9 mouse cellular contexts compared by ENCODE assay signal in genomic region chr2:32191872-32192507, GRCm38 (mm10). TPM values are rescaled to one million over a fixed set of nuclear protein-coding genes. Genes with fewer than 3 reads are reported as not detected.
DNase-seq lines count a peak whose midpoint lies in the region; TF ChIP-seq lines count a peak whose summit lies in the region.
"Had no signal": no experiment of that assay in that cellular context is flagged by ENCODE, and none has a peak within 500 bp of the region (broad histone marks: within the 10 kb centered on the region; RNA-seq: fewer than 3 reads in every experiment).

No protein-coding gene starts in this region.

- in situ Hi-C loops in ES-E14 (cut with MboI; ENCODE audit: low sequenced_read_pairs in 2 of 2, unreplicated experiment in 2 of 2), result no loop called here

- no peak overlapping the region for H3K4me3 ChIP-seq in layer of hippocampus, adult 2 months
- no peak overlapping the region for H3K4me3 ChIP-seq in ES-E14 (ENCODE audit: insufficient read depth in 1 of 2, low read depth in 1 of 2, low read length in 2 of 2, poor library complexity in 1 of 2, severe bottlenecking in 1 of 2)
- H3K4me3 ChIP-seq: embryonic facial prominence, embryonic 13.5 days had no signal

- TF ChIP-seq CTCF in layer of hippocampus, adult 2 months (conservative IDR thresholded peaks at IDR 0.05), result peak; percentile 73

- no peak overlapping the region for H3K27ac ChIP-seq in layer of hippocampus, adult 2 months
- H3K27ac ChIP-seq in ES-E14 (ENCODE audit: insufficient read depth, low read depth, low read length, poor library complexity, severe bottlenecking), result 0 out of 2 replicates have a peak overlapping the region, but pooled peaks have one; percentile 42
- H3K27ac ChIP-seq: embryonic facial prominence, embryonic 13.5 days had no signal

- H3K9me3 ChIP-seq in ES-E14 (ENCODE audit: control insufficient read depth, insufficient read depth, low read depth, low read length), result no peaks in the 10 kb centered on the region
- H3K9me3 ChIP-seq: embryonic facial prominence, embryonic 13.5 days had no signal

- peak in 1 of 2 experiments; percentile 58 for DNase-seq in layer of hippocampus, adult 2 months (ENCODE audit: low spot score in 2 of 2)
- DNase-seq in layer of hippocampus, postnatal 36 days, result no peak
- no peak for DNase-seq in ES-E14 (ENCODE audit: low read depth, low spot score)
- DNase-seq in cerebellum, adult 8-10 months, result peak; percentile 73
- peak; percentile 57 to 69 for DNase-seq in heart, postnatal 36 days
- DNase-seq in lung, adult 18-20 months, result peak; percentile 59 to 67
- DNase-seq in spleen, postnatal 4 days (ENCODE audit: low spot score in 2 of 2), result peak; percentile 67 to 82
- DNase-seq in right cerebral cortex, postnatal 25 days, result no peak

- no peak overlapping the region for H3K9ac ChIP-seq in ES-E14 (ENCODE audit: insufficient read depth, low read depth, low read length, poor library complexity, severe bottlenecking)
- H3K9ac ChIP-seq: embryonic facial prominence, embryonic 13.5 days had no signal

- peaks cover 0 to 20% of the 10 kb centered on the region in 2 experiments; a peak in 3 of 4 replicates for H3K4me1 ChIP-seq in ES-E14 (ENCODE audit: control insufficient read depth in 2 of 2, insufficient read depth in 2 of 2, low read length in 2 of 2, poor library complexity in 1 of 2)
- H3K4me1 ChIP-seq: embryonic facial prominence, embryonic 13.5 days had no signal

- peaks cover 70% of the 10 kb centered on the region for H3K36me3 ChIP-seq in ES-E14 (ENCODE audit: control insufficient read depth, insufficient read depth, low read length, poor library complexity, severe bottlenecking)

- intact Hi-C loops in heart, postnatal 36 days (cut with DNase I), result loop anchor here (2.0 kb wide), 2 partner anchors 41 to 57 kb away; partner anchors contain the start of gene Prrc2b

TF ChIP-seq in ES-E14, 5 proteins besides CTCF, POLR2A, EP300 and RAD21:
- no peak; the same call in 1 of the 2 replicates for TF ChIP-seq ZC3H11A (IDR thresholded peaks at IDR 0.05; ENCODE audit: borderline replicate concordance, low read depth, low read length)
- TF ChIP-seq CHD2 (IDR thresholded peaks at IDR 0.05; ENCODE audit: low read depth, low read length), result no peak
- peak; percentile 95 for TF ChIP-seq ZNF384 (IDR thresholded peaks at IDR 0.05; ENCODE audit: low read depth, low read length)
- TF ChIP-seq MAFK (IDR thresholded peaks at IDR 0.05; ENCODE audit: insufficient read depth, low read depth, low read length), result no peak
- no peak for TF ChIP-seq HCFC1 (IDR thresholded peaks at IDR 0.05; ENCODE audit: borderline replicate concordance, insufficient read depth, low read length)

RNA-seq across cellular contexts. Expression of gene Prrc2b, which starts 41.1 kb away (rescaled TPM):
- 100 to 1,000 TPM; 288 to 305 TPM for total RNA-seq in layer of hippocampus, adult 2 months (2021)
- total RNA-seq in layer of hippocampus, postnatal 36 days (2021), result 100 to 1,000 TPM; 271 to 276 TPM
- total RNA-seq in ES-E14 (2012; rRNA removed), result 75.1 and 88.5 TPM in 2 replicates
- total RNA-seq in heart, postnatal 36 days (2021), result 10 to 100 TPM; 75.5 to 80.0 TPM

RNA-seq across cellular contexts. Expression of gene Pomt1, which starts 44.4 kb away (rescaled TPM):
- total RNA-seq in layer of hippocampus, adult 2 months (2021), result 10 to 100 TPM; 23.4 to 24.1 TPM
- total RNA-seq in layer of hippocampus, postnatal 36 days (2021), result 10 to 100 TPM; 25.6 to 26.4 TPM
- total RNA-seq in ES-E14 (2012; rRNA removed), result 36.5 and 63.7 TPM in 2 replicates
- total RNA-seq in heart, postnatal 36 days (2021), result 10 to 100 TPM; 13.7 to 14.3 TPM

Comparison
In these comparisons a context has a peak if more than half of its experiments do, and no peak if none do; other contexts are left out.
1. DNase-seq: peak in cerebellum, adult 8-10 months (single experiment), heart, postnatal 36 days (2 of 2), lung, adult 18-20 months (2 of 2) and spleen, postnatal 4 days (2 of 2); none in layer of hippocampus, postnatal 36 days (0 of 2), ES-E14 (single experiment) and right cerebral cortex, postnatal 25 days (single experiment).